Mouse (Mus musculus): ENCODE measurements around the gene Ccl3. TPM values are rescaled to one million over a fixed set of nuclear protein-coding genes. Genes with fewer than 3 reads are reported as not detected.

The Ccl3 gene
- polyA plus RNA-seq, 1 experiment from 2014 or later: 1.0 TPM

GRCm38 (mm10) chr11:83610900-83611299 lies 38.3 kb downstream of the Ccl3 start:
- H3K4me1 ChIP-seq: no peaks in the 10 kb centered on the region
- WGBS: 75% methylated on average over 2 of the region's 2 CpGs

GRCm38 (mm10) chr11:83606396-83606795 lies 42.8 kb downstream of the Ccl3 start:
- Histone ChIP-seq H3K4me3 (no peak overlapping the region), H3K9me3 (no peaks in the 10 kb centered on the region), H3K27me3 (replicated peaks; ENCODE audit: low read depth, poor library complexity, severe bottlenecking) (no peaks in the 10 kb centered on the region), H3K27ac (replicated peaks) (no peak overlapping the region), H3K36me3 (replicated peaks) (no peaks in the 10 kb centered on the region), H3K4me1 (no peaks in the 10 kb centered on the region)
- no peak for DNase-seq (ENCODE audit: low spot score)
- 60% methylated on average over 1 of the region's 1 CpGs for WGBS

More at GRCm38 (mm10) chr11:83610900-83611299, 38.3 kb downstream of the Ccl3 start:
- DNase-seq (ENCODE audit: low spot score): no peak
- Histone ChIP-seq H3K27ac (replicated peaks) (no peak overlapping the region), H3K4me3 (no peak overlapping the region), H3K36me3 (replicated peaks) (no peaks in the 10 kb centered on the region), H3K27me3 (replicated peaks; ENCODE audit: low read depth, poor library complexity, severe bottlenecking) (no peaks in the 10 kb centered on the region), H3K9me3 (no peaks in the 10 kb centered on the region)

DNA sequence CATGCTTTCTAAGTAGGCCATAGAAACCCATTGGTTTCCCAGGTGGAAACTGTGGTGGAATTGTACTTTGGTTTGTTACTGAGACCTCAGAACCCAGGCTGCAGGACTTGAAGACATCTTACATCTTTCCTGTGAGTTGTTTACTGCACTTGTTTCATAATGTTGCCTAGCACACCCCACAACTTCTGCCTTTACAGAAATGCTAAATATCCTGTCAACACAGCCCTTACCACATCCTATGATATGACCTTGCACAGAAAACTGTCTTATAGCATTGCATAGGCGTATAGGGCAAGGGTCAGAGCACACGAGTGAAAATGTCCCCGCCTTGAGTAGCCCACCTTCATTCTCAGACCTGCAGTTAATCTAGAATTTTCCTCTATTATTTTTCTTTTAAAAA lies 43.6 kb downstream of the Ccl3 start:
- WGBS: 89% methylated on average over 3 of the region's 3 CpGs
- no peaks in the 10 kb centered on the region for H3K36me3 ChIP-seq (replicated peaks)
- no peaks in the 10 kb centered on the region for H3K9me3 ChIP-seq
- H3K27ac ChIP-seq (replicated peaks): no peak overlapping the region
- no peak overlapping the region for H3K4me3 ChIP-seq
- no peaks in the 10 kb centered on the region for H3K4me1 ChIP-seq
- no peaks in the 10 kb centered on the region for H3K27me3 ChIP-seq (replicated peaks; ENCODE audit: low read depth, poor library complexity, severe bottlenecking)
- no peak for DNase-seq (ENCODE audit: low spot score)

DNA sequence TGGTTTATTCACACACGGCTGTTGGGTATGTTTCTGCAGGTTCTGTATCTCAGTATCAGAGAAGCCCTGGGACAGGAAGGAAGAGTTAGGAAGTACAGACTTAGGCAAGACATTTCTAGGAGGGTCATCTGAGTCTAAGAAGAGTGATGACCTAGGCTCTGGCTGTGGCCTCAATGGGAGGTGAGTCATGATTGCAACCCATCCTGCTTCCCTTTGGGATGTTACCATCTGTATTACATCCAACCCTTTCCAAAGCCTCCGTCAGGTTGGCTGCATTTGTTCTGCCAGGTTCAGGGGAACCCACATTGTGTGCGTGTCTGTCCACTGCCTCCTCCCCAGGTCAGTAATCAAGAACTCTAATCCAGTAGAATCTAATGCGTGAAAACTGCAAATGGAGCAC lies 44.5 kb downstream of the Ccl3 start:
- Histone ChIP-seq H3K4me1 (no peaks in the 10 kb centered on the region), H3K27me3 (replicated peaks; ENCODE audit: low read depth, poor library complexity, severe bottlenecking) (no peaks in the 10 kb centered on the region), H3K4me3 (no peak overlapping the region), H3K9me3 (no peaks in the 10 kb centered on the region), H3K27ac (replicated peaks) (no peak overlapping the region), H3K36me3 (replicated peaks) (no peaks in the 10 kb centered on the region)
- no peak for DNase-seq (ENCODE audit: low spot score)
- 86% methylated on average over 4 of the region's 4 CpGs for WGBS

- H3K36me3 ChIP-seq (replicated peaks): no peaks in the 10 kb centered on the region
- no peaks in the 10 kb centered on the region for H3K4me1 ChIP-seq
- WGBS: 94% methylated on average over 3 of the region's 3 CpGs
- no peak overlapping the region for H3K27ac ChIP-seq (replicated peaks)
- H3K27me3 ChIP-seq (replicated peaks; ENCODE audit: low read depth, poor library complexity, severe bottlenecking): no peaks in the 10 kb centered on the region
- no peak overlapping the region for H3K4me3 ChIP-seq
- no peaks in the 10 kb centered on the region for H3K9me3 ChIP-seq
- DNase-seq (ENCODE audit: low spot score): no peak
These were observed 45.8 kb downstream of the Ccl3 start for GRCm38 (mm10) chr11:83603399-83603798.

GRCm38 (mm10) chr11:83600576-83600975 lies 48.6 kb downstream of the Ccl3 start:
- no peak overlapping the region for H3K27ac ChIP-seq (replicated peaks)
- 87% methylated on average over 2 of the region's 2 CpGs for WGBS
- no peaks in the 10 kb centered on the region for H3K27me3 ChIP-seq (replicated peaks; ENCODE audit: low read depth, poor library complexity, severe bottlenecking)

DNA sequence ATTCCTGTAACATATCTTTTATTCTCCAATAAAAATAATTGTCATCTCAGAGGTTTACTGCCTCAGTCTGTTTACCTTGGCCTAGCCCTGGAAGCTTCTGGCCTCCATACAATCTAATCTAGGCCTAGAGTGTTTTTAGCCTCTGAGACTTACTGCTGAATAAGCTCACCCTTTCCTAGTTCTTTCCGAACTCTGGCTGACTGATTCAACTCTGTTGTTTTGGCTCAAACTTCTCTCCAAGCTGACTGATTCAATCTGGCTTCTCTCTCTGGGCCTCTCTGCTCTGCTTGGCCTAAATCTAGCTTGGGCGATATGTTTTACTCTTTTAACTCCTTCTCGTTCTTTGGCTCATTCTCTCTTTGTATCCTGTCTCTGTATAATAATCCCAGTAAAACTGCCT lies 50.2 kb downstream of the Ccl3 start:
- Histone ChIP-seq H3K36me3 (replicated peaks) (no peaks in the 10 kb centered on the region), H3K9me3 (no peaks in the 10 kb centered on the region), H3K4me3 (no peak overlapping the region), H3K4me1 (no peaks in the 10 kb centered on the region), H3K27ac (replicated peaks) (no peak overlapping the region), H3K27me3 (replicated peaks; ENCODE audit: low read depth, poor library complexity, severe bottlenecking) (no peaks in the 10 kb centered on the region)
- DNase-seq (ENCODE audit: low spot score): no peak
- 91% methylated on average over 3 of the region's 3 CpGs for WGBS

More at GRCm38 (mm10) chr11:83600576-83600975, 48.6 kb downstream of the Ccl3 start:
- DNase-seq (ENCODE audit: low spot score): no peak
- Histone ChIP-seq H3K4me1 (no peaks in the 10 kb centered on the region), H3K9me3 (no peaks in the 10 kb centered on the region), H3K36me3 (replicated peaks) (no peaks in the 10 kb centered on the region), H3K4me3 (no peak overlapping the region)

DNA sequence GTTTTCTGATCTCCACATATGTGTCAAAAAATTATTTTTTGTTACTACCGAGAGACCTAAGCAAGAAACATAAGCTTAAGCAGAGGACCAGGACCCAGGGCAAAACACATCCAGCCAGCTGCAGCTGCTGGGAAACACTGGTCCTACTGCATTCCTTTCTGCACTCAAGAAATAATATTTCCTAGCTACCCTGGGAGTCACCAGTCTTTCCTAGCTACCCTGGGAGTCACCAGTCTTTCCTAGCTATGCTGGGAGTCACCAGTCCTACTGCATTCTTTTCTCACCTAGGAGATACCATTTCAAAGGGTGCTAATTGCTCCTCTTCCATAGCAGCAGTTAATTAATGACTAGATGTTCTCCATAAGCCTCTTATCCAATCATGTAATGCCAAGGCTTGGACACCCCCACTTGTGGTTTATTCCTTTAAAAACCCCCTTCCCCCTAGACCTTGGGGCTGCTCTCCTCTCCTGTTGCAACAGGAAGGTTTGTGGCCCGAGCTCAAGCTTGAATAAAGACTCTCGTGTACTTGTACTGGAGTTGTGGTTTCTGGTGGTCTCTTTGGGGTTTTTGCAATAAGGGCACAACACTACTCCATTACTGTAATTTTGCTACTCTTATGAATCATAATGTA lies 50.8 kb downstream of the Ccl3 start:
- Histone ChIP-seq H3K27me3 (replicated peaks; ENCODE audit: low read depth, poor library complexity, severe bottlenecking) (no peaks in the 10 kb centered on the region), H3K27ac (replicated peaks) (no peak overlapping the region), H3K4me1 (no peaks in the 10 kb centered on the region), H3K36me3 (replicated peaks) (no peaks in the 10 kb centered on the region), H3K4me3 (no peak overlapping the region), H3K9me3 (no peaks in the 10 kb centered on the region)
- whole genome bisulfite sequencing: 76% methylated on average over 3 of the region's 3 CpGs
- no peak for DNase-seq (ENCODE audit: low spot score)

Other genes with a start within 250 kb of the Ccl3 start
- 2.6 and 3.1 TPM in 2 replicates for gene Rasl10b, start 240.2 kb downstream of the Ccl3 start, polyA plus RNA-seq (2016; fragmentation: Nextera tagmentation; extraction: Ambion mirVana)
- not detected in 2 replicates for gene Gas2l2, start 219.9 kb downstream of the Ccl3 start, polyA plus RNA-seq (2016; fragmentation: Nextera tagmentation; extraction: Ambion mirVana)
- 0.68 TPM in 1 of 2 replicates, not detected in the other for gene 1700020L24Rik, start 211.7 kb downstream of the Ccl3 start, polyA plus RNA-seq (2016; fragmentation: Nextera tagmentation; extraction: Ambion mirVana)
- gene Mmp28, start 186.3 kb downstream of the Ccl3 start, polyA plus RNA-seq (2016; fragmentation: Nextera tagmentation; extraction: Ambion mirVana): 1.3 and 1.5 TPM in 2 replicates
- 12.4 and 12.7 TPM in 2 replicates for gene Taf15, start 176.3 kb downstream of the Ccl3 start, polyA plus RNA-seq (2016; fragmentation: Nextera tagmentation; extraction: Ambion mirVana)
- gene Heatr9, start 127.2 kb downstream of the Ccl3 start, polyA plus RNA-seq (2016; fragmentation: Nextera tagmentation; extraction: Ambion mirVana): not detected in 2 replicates
- gene Ccl5, start 118.8 kb downstream of the Ccl3 start, polyA plus RNA-seq (2016; fragmentation: Nextera tagmentation; extraction: Ambion mirVana): not detected in 2 replicates
- 1.2 and 1.7 TPM in 2 replicates for gene Ccl9, start 70.7 kb downstream of the Ccl3 start, polyA plus RNA-seq (2016; fragmentation: Nextera tagmentation; extraction: Ambion mirVana)
- gene Ccl6, start 56.3 kb downstream of the Ccl3 start, polyA plus RNA-seq (2016; fragmentation: Nextera tagmentation; extraction: Ambion mirVana): 1.2 and 2.7 TPM in 2 replicates
- not detected in 2 replicates for gene Rpl9-ps1, start 3.7 kb downstream of the Ccl3 start, polyA plus RNA-seq (2016; fragmentation: Nextera tagmentation; extraction: Ambion mirVana)
- 0.40 TPM in 1 of 2 replicates, not detected in the other for gene Ccl4, start 13.2 kb upstream of the Ccl3 start, polyA plus RNA-seq (2016; fragmentation: Nextera tagmentation; extraction: Ambion mirVana)
- gene Wfdc17, start 54.6 kb upstream of the Ccl3 start, polyA plus RNA-seq (2016; fragmentation: Nextera tagmentation; extraction: Ambion mirVana): 0.41 and 0.51 TPM in 2 replicates
- not detected in 2 replicates for gene Wfdc18, start 59.7 kb upstream of the Ccl3 start, polyA plus RNA-seq (2016; fragmentation: Nextera tagmentation; extraction: Ambion mirVana)
- gene Wfdc21, start 97.6 kb upstream of the Ccl3 start, polyA plus RNA-seq (2016; fragmentation: Nextera tagmentation; extraction: Ambion mirVana): not detected in 2 replicates
- gene Heatr6, start 104.3 kb upstream of the Ccl3 start, polyA plus RNA-seq (2016; fragmentation: Nextera tagmentation; extraction: Ambion mirVana): 26.2 and 27.0 TPM in 2 replicates
- gene Hnf1b, start 200.7 kb upstream of the Ccl3 start, polyA plus RNA-seq (2016; fragmentation: Nextera tagmentation; extraction: Ambion mirVana): 0.07 and 0.18 TPM in 2 replicates

Measured in embryonic facial prominence, embryonic 10.5 days (tissue).